9 mouse cellular contexts compared by ENCODE assay signal in the genomic region with DNA sequence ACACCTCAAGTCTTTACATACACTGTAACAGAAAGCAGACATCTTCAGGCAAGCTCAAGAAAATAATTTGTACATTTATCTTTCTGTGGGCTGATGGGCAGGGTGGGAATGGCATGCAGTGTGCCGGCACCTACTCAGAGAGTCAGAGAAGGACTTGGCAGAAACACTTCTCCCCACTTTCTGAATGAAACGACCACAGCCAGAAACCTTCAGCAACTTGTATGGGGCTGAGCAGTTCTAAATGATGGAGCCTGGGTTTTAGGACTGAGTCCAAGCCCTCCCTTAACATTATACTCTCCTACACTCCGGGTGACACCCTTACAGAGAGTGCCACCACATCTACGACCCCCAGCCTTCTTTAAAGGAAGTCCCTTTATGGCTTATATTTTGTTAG. TPM values are rescaled to one million over a fixed set of nuclear protein-coding genes. Genes with fewer than 3 reads are reported as not detected.
DNase-seq lines count a peak whose midpoint lies in the region; ATAC-seq and TF ChIP-seq lines count a peak whose summit lies in the region.
"Had no signal": no experiment of that assay in that cellular context is flagged by ENCODE, and none has a peak within 500 bp of the region (broad histone marks: within the 10 kb centered on the region; RNA-seq: fewer than 3 reads in every experiment).

No protein-coding gene starts in this region.

- TF ChIP-seq EP300 in liver, postnatal 0 days (IDR thresholded peaks at IDR 0.05; ENCODE audit: low read depth), result no peak

- peak overlapping the region; percentile 37; the same call in 1 of the 2 replicates for H3K9ac ChIP-seq in kidney, embryonic 14.5 days (ENCODE audit: low read depth, low read length)
- H3K9ac ChIP-seq in forebrain, embryonic 14.5 days (ENCODE audit: low read length), result no peak overlapping the region
- 0 out of 2 replicates have a peak overlapping the region, but pooled peaks have one; percentile 26 for H3K9ac ChIP-seq in liver, postnatal 0 days (replicated peaks)

- H3K4me3 ChIP-seq in kidney, embryonic 14.5 days (ENCODE audit: low read length), result peak overlapping the region; percentile 18; the same call in 1 of the 2 replicates
- H3K4me3 ChIP-seq in bone marrow macrophage, adult 2 months (ENCODE audit: insufficient read depth, low read length), result peak overlapping the region; percentile 74
- no peak overlapping the region for H3K4me3 ChIP-seq in forebrain, embryonic 14.5 days (ENCODE audit: low read depth, low read length)
- no peak overlapping the region for H3K4me3 ChIP-seq in liver, postnatal 0 days (ENCODE audit: low read depth, low read length)

- ATAC-seq in kidney, embryonic 14.5 days (ENCODE audit: low FRiP score, low TSS enrichment), result no peak
- peak; percentile 52; the same call in 1 of the 2 replicates for ATAC-seq in forebrain, embryonic 14.5 days
- no peak for ATAC-seq in liver, postnatal 0 days

- 37% methylated on average over 4 of the region's 4 CpGs for WGBS in kidney, embryonic 14.5 days
- WGBS in forebrain, embryonic 14.5 days, result 46% methylated on average over 4 of the region's 4 CpGs
- WGBS in liver, postnatal 0 days (ENCODE audit: insufficient replicate concordance), result 48% methylated on average over 4 of the region's 4 CpGs

- TF ChIP-seq CTCF in bone marrow macrophage, adult 2 months (IDR thresholded peaks at IDR 0.05; ENCODE audit: low read depth, low read length), result no peak
- TF ChIP-seq CTCF in liver, postnatal 0 days (IDR thresholded peaks at IDR 0.05; ENCODE audit: low read depth), result no peak

- DNase-seq in kidney, adult 11 months, result no peak
- DNase-seq in forebrain, embryonic 14.5 days (ENCODE audit: low spot score), result peak; percentile 51
- no peak for DNase-seq in liver, postnatal 0 days
- no peak for DNase-seq in adrenal gland, postnatal 10 days
- no peak for DNase-seq in layer of hippocampus, postnatal 25 days (ENCODE audit: extremely low spot score in 1 of 2, low spot score in 1 of 2)
- DNase-seq: kidney, postnatal 25 days; lung, postnatal 10 days had no signal

- TF ChIP-seq POLR2A in bone marrow macrophage, adult 2 months (IDR thresholded peaks at IDR 0.05; ENCODE audit: borderline replicate concordance, low read depth, low read length), result no peak

- peak overlapping the region; percentile 21; the same call in 1 of the 2 replicates for H3K4me2 ChIP-seq in kidney, embryonic 14.5 days (replicated peaks; ENCODE audit: low read depth, low read length)
- H3K4me2 ChIP-seq in forebrain, embryonic 14.5 days (ENCODE audit: low read length), result no peak overlapping the region
- no peak overlapping the region for H3K4me2 ChIP-seq in liver, postnatal 0 days (ENCODE audit: low read depth, low read length)

- H3K9me3 ChIP-seq in kidney, embryonic 14.5 days (ENCODE audit: control insufficient read depth, low read length), result no peaks in the 10 kb centered on the region
- no peaks in the 10 kb centered on the region for H3K9me3 ChIP-seq in forebrain, embryonic 14.5 days (replicated peaks; ENCODE audit: control insufficient read depth, low read length)
- no peaks in the 10 kb centered on the region for H3K9me3 ChIP-seq in liver, postnatal 0 days (ENCODE audit: low read length)

- H3K4me1 ChIP-seq in kidney, embryonic 14.5 days (ENCODE audit: control insufficient read depth, insufficient read depth, low read length), result peaks cover 33% of the 10 kb centered on the region
- H3K4me1 ChIP-seq in bone marrow macrophage, adult 2 months (ENCODE audit: control insufficient read depth, insufficient read depth, low read length), result peaks cover 31% of the 10 kb centered on the region
- H3K4me1 ChIP-seq in forebrain, embryonic 14.5 days (ENCODE audit: control insufficient read depth, insufficient read depth, low read length), result peaks cover 8% of the 10 kb centered on the region
- peaks cover 19% of the 10 kb centered on the region for H3K4me1 ChIP-seq in liver, postnatal 0 days (ENCODE audit: insufficient read depth)

- no peaks in the 10 kb centered on the region for H3K27me3 ChIP-seq in kidney, embryonic 14.5 days (ENCODE audit: control insufficient read depth, insufficient read depth, low read length)
- H3K27me3 ChIP-seq in forebrain, embryonic 14.5 days (replicated peaks; ENCODE audit: control insufficient read depth, insufficient read depth, low read length), result no peaks in the 10 kb centered on the region
- H3K27me3 ChIP-seq in liver, postnatal 0 days (ENCODE audit: insufficient read depth, low read length), result no peaks in the 10 kb centered on the region

- H3K36me3 ChIP-seq in kidney, embryonic 14.5 days (ENCODE audit: control insufficient read depth, insufficient read depth, low read length), result no peaks in the 10 kb centered on the region
- H3K36me3 ChIP-seq in forebrain, embryonic 14.5 days (ENCODE audit: control insufficient read depth, insufficient read depth, low read length), result no peaks in the 10 kb centered on the region
- H3K36me3 ChIP-seq in liver, postnatal 0 days (replicated peaks; ENCODE audit: insufficient read depth, low read length), result no peaks in the 10 kb centered on the region

- no peak overlapping the region for H3K27ac ChIP-seq in kidney, embryonic 14.5 days (ENCODE audit: low read depth, low read length)
- H3K27ac ChIP-seq in bone marrow macrophage, adult 2 months (ENCODE audit: insufficient read depth, low read depth, low read length), result peak overlapping the region; percentile 91
- H3K27ac ChIP-seq in forebrain, embryonic 14.5 days (ENCODE audit: low read depth, low read length), result no peak overlapping the region
- H3K27ac ChIP-seq in liver, postnatal 0 days (ENCODE audit: low read depth), result 0 out of 2 replicates have a peak overlapping the region, but pooled peaks have one; percentile 6

RNA-seq across cellular contexts. Expression of a gene that starts 1.1 kb away (rescaled TPM):
- 3.9 and 4.0 TPM in 2 replicates for polyA plus RNA-seq in kidney, embryonic 14.5 days (2014; fragmentation: Nextera tagmentation; extraction: Ambion mirVana)
- 33.0 and 34.1 TPM in 2 replicates for polyA plus RNA-seq in bone marrow macrophage, adult 2 months (2012; ENCODE audit: insufficient read depth, insufficient read length, missing spikeins)
- 0.74 and 1.1 TPM in 2 replicates for polyA plus RNA-seq in forebrain, embryonic 14.5 days (2014; fragmentation: Nextera tagmentation; extraction: Ambion mirVana)
- 0.94 and 0.95 TPM in 2 replicates for polyA plus RNA-seq in liver, postnatal 0 days (2015; fragmentation: Nextera tagmentation; extraction: Ambion mirVana)
- total RNA-seq in adrenal gland, postnatal 10 days (2021), result 1 to 10 TPM in 1 of 2 experiments, under 1 TPM in 1; 0.94 to 1.2 TPM
- total RNA-seq in layer of hippocampus, postnatal 25 days (2021), result under 1 TPM; 0.87 to 0.96 TPM

RNA-seq across cellular contexts. Expression of a gene that starts 48.4 kb away (rescaled TPM):
- 0.17 and 0.42 TPM in 2 replicates for polyA plus RNA-seq in kidney, embryonic 14.5 days (2014; fragmentation: Nextera tagmentation; extraction: Ambion mirVana)
- 6.5 and 6.8 TPM in 2 replicates for polyA plus RNA-seq in bone marrow macrophage, adult 2 months (2012; ENCODE audit: insufficient read depth, insufficient read length, missing spikeins)
- not detected in 2 replicates for polyA plus RNA-seq in forebrain, embryonic 14.5 days (2014; fragmentation: Nextera tagmentation; extraction: Ambion mirVana)
- polyA plus RNA-seq in liver, postnatal 0 days (2015; fragmentation: Nextera tagmentation; extraction: Ambion mirVana), result 0.78 and 0.81 TPM in 2 replicates
- 1 to 10 TPM; 1.2 TPM for total RNA-seq in adrenal gland, postnatal 10 days (2021)
- not detected for total RNA-seq in layer of hippocampus, postnatal 25 days (2021)

Comparison
In these comparisons a context has a peak if more than half of its experiments do, and no peak if none do; other contexts are left out.
1. H3K27ac ChIP-seq: peak in bone marrow macrophage, adult 2 months (single experiment) and liver, postnatal 0 days (single experiment); none in kidney, embryonic 14.5 days (single experiment) and forebrain, embryonic 14.5 days (single experiment).
2. H3K4me3 ChIP-seq: peak in kidney, embryonic 14.5 days (single experiment) and bone marrow macrophage, adult 2 months (single experiment); none in forebrain, embryonic 14.5 days (single experiment) and liver, postnatal 0 days (single experiment).